Mouse (Mus musculus) neural tube, embryonic 12.5 days (tissue): Measurements from ENCODE around the gene Yme1l1. TPM values are rescaled to one million over a fixed set of nuclear protein-coding genes. Genes with fewer than 3 reads are reported as not detected.

Experiments used
- ATAC-seq: fragments of 200-750 bp; cut with Nextera tagmentation; 2 replicates; pipeline ENCODE4 v1.8.0; 2017; ENCODE audit warnings: low read depth, mild to moderate bottlenecking, moderate TSS enrichment, moderate library complexity; ENCODE audit not compliant: low FRiP score
- H3K27ac ChIP-seq: fragments of 300-500 bp; sonication (generic); 2 replicates; pipeline ENCODE4 v1.5.1; 2016
- H3K27me3 ChIP-seq: fragments of 300-500 bp; sonication (generic); replicated peaks from 2 replicates; pipeline ENCODE4 v1.6.1; 2016; ENCODE audit warnings: mild to moderate bottlenecking
- H3K36me3 ChIP-seq: fragments of 300-500 bp; sonication (generic); 2 replicates; pipeline ENCODE4 v1.6.1; 2016; ENCODE audit warnings: mild to moderate bottlenecking
- H3K4me1 ChIP-seq: fragments of 300-500 bp; sonication (generic); 2 replicates; pipeline ENCODE4 v1.6.1; 2016
- H3K4me2 ChIP-seq: fragments of 300-500 bp; sonication (generic); replicated peaks from 2 replicates; pipeline ENCODE4 v1.6.1; 2016; ENCODE audit warnings: mild to moderate bottlenecking
- H3K4me3 ChIP-seq: fragments of 300-500 bp; sonication (generic); 2 replicates; pipeline ENCODE4 v1.5.1; 2016
- H3K9ac ChIP-seq: fragments of 300-500 bp; sonication (generic); 2 replicates; pipeline ENCODE4 v1.6.1; 2016; ENCODE audit warnings: mild to moderate bottlenecking
- H3K9me3 ChIP-seq: fragments of 300-500 bp; sonication (generic); 2 replicates; pipeline ENCODE4 v1.6.1; 2016; ENCODE audit warnings: mild to moderate bottlenecking
- WGBS: fragments of 180-500 bp; shearing (Covaris S2); methylation state at CpG from one replicate; pipeline ENCODE4 v1.1.7; 2016; 5-methylcytosine and 5-hydroxymethylcytosine counted together
- polyA plus RNA-seq: library from polyadenylated mRNA; unstranded; fragments of >200 nt; fragmentation: Nextera tagmentation; extraction: Ambion mirVana; gene quantifications from 2 replicates; pipeline ENCODE4 v1.2.1, GENCODE M21; 2016

Gene Yme1l1
- polyA plus RNA-seq, 1 experiment from 2014 or later, result 75.1 TPM

- WGBS, result under 1% methylated on average over 34 of the region's 50 CpGs
- no peaks in the 10 kb centered on the region for H3K36me3 ChIP-seq
- peak overlapping the region; percentile 76 for H3K4me2 ChIP-seq
- H3K27ac ChIP-seq, result no peak overlapping the region
- no peaks in the 10 kb centered on the region for H3K9me3 ChIP-seq
- H3K4me3 ChIP-seq, result peak overlapping the region; percentile 52
- H3K27me3 ChIP-seq, result no peaks in the 10 kb centered on the region
- H3K4me1 ChIP-seq, result no peaks in the 10 kb centered on the region
- peak overlapping the region; percentile 61 for H3K9ac ChIP-seq
- ATAC-seq, result peak; percentile 66
These were observed 78.0 kb downstream of the Yme1l1 start for GRCm38 (mm10) chr2:23234065-23234773.

Other genes with a start within 250 kb of the Yme1l1 start
- 45.3 and 46.9 TPM in 2 replicates for gene Abi1, start 116.1 kb upstream of the Yme1l1 start, polyA plus RNA-seq
- 68.3 and 71.8 TPM in 2 replicates for gene Acbd5, start 88.2 kb upstream of the Yme1l1 start, polyA plus RNA-seq
- 8.1 TPM in 2 replicates for gene Mastl, start 345 bp upstream of the Yme1l1 start, polyA plus RNA-seq
- gene 4931423N10Rik, start 51.1 kb downstream of the Yme1l1 start, polyA plus RNA-seq, result not detected in 2 replicates
- gene Nxph2, start 164.9 kb downstream of the Yme1l1 start, polyA plus RNA-seq, result 0.10 and 0.30 TPM in 2 replicates